Mouse (Mus musculus): Measurements from ENCODE around the gene Kdm3a. TPM values are rescaled to one million over a fixed set of nuclear protein-coding genes. Genes with fewer than 3 reads are reported as not detected.
A peak's percentile ranks its signal among the peaks of the same experiment; 100 is the strongest.

The Kdm3a gene
- 76.8 and 87.7 TPM in 2 replicates for polyA plus RNA-seq (2016; fragmentation: Nextera tagmentation; extraction: Ambion mirVana)

- DNase-seq (ENCODE audit: low spot score) = peak; percentile 99
- Histone ChIP-seq H3K27ac (replicated peaks) (peak within 1 kb of the TSS; percentile 98), H3K4me1 (peaks cover 34% of the 10 kb centered on the region), H3K36me3 (peaks cover 33% of the 10 kb centered on the region), H3K4me3 (peak within 1 kb of the TSS; percentile 89), H3K27me3 (ENCODE audit: low read depth, poor library complexity, severe bottlenecking) (peaks cover 17% of the 10 kb centered on the region), H3K9me3 (replicated peaks) (peaks cover 3% of the 10 kb centered on the region; the same call in 1 of the 2 replicates)
- WGBS = under 1% methylated on average over 63 of the region's 63 CpGs
These were observed at the start of gene Kdm3a for GRCm38 (mm10) chr6:71632829-71633662. Gene Kdm3a, minus strand, starts transcription at chr6:71632990.

GRCm38 (mm10) chr6:71678891-71679290 lies 46.1 kb upstream of the Kdm3a start:
- Histone ChIP-seq H3K27ac (replicated peaks) (no peak overlapping the region), H3K27me3 (ENCODE audit: low read depth, poor library complexity, severe bottlenecking) (no peaks in the 10 kb centered on the region), H3K36me3 (no peaks in the 10 kb centered on the region), H3K9me3 (replicated peaks) (no peaks in the 10 kb centered on the region), H3K4me3 (no peak overlapping the region), H3K4me1 (no peaks in the 10 kb centered on the region)
- 68% methylated on average over 7 of the region's 7 CpGs for WGBS
- no peak for DNase-seq (ENCODE audit: low spot score)

GRCm38 (mm10) chr6:71673166-71673565 lies 40.4 kb upstream of the Kdm3a start:
- H3K4me3 ChIP-seq = no peak overlapping the region
- H3K36me3 ChIP-seq = no peaks in the 10 kb centered on the region
- WGBS = 73% methylated on average over 2 of the region's 2 CpGs
- H3K9me3 ChIP-seq (replicated peaks) = no peaks in the 10 kb centered on the region
- H3K27ac ChIP-seq (replicated peaks) = no peak overlapping the region
- no peak for DNase-seq (ENCODE audit: low spot score)
- H3K4me1 ChIP-seq = no peaks in the 10 kb centered on the region
- H3K27me3 ChIP-seq (ENCODE audit: low read depth, poor library complexity, severe bottlenecking) = no peaks in the 10 kb centered on the region

GRCm38 (mm10) chr6:71664511-71664910 lies 31.7 kb upstream of the Kdm3a start:
- H3K9me3 ChIP-seq (replicated peaks) = no peaks in the 10 kb centered on the region
- H3K4me1 ChIP-seq = no peaks in the 10 kb centered on the region
- no peak for DNase-seq (ENCODE audit: low spot score)
- H3K27me3 ChIP-seq (ENCODE audit: low read depth, poor library complexity, severe bottlenecking) = no peaks in the 10 kb centered on the region
- 59% methylated on average over 1 of the region's 1 CpGs for WGBS
- H3K36me3 ChIP-seq = no peaks in the 10 kb centered on the region
- H3K27ac ChIP-seq (replicated peaks) = no peak overlapping the region
- H3K4me3 ChIP-seq = no peak overlapping the region

GRCm38 (mm10) chr6:71658290-71658689 lies 25.5 kb upstream of the Kdm3a start:
- no peak overlapping the region for H3K27ac ChIP-seq (replicated peaks)
- no peak overlapping the region for H3K4me3 ChIP-seq
- H3K4me1 ChIP-seq = no peaks in the 10 kb centered on the region
- 92% methylated on average over 2 of the region's 2 CpGs for WGBS
- no peak for DNase-seq (ENCODE audit: low spot score)
- H3K9me3 ChIP-seq (replicated peaks) = no peaks in the 10 kb centered on the region
- H3K36me3 ChIP-seq = no peaks in the 10 kb centered on the region
- H3K27me3 ChIP-seq (ENCODE audit: low read depth, poor library complexity, severe bottlenecking) = no peaks in the 10 kb centered on the region

- Histone ChIP-seq H3K36me3 (no peaks in the 10 kb centered on the region), H3K4me3 (no peak overlapping the region), H3K27ac (replicated peaks) (no peak overlapping the region), H3K27me3 (ENCODE audit: low read depth, poor library complexity, severe bottlenecking) (no peaks in the 10 kb centered on the region), H3K9me3 (replicated peaks) (no peaks in the 10 kb centered on the region), H3K4me1 (no peaks in the 10 kb centered on the region)
- 86% methylated on average over 3 of the region's 3 CpGs for WGBS
- no peak for DNase-seq (ENCODE audit: low spot score)
These were observed 23.0 kb upstream of the Kdm3a start for GRCm38 (mm10) chr6:71655835-71656234.

- no peak overlapping the region for H3K4me3 ChIP-seq
- WGBS = 90% methylated on average over 2 of the region's 2 CpGs
- no peak for DNase-seq (ENCODE audit: low spot score)
- H3K9me3 ChIP-seq (replicated peaks) = no peaks in the 10 kb centered on the region
- H3K27me3 ChIP-seq (ENCODE audit: low read depth, poor library complexity, severe bottlenecking) = no peaks in the 10 kb centered on the region
- no peaks in the 10 kb centered on the region for H3K4me1 ChIP-seq
- H3K36me3 ChIP-seq = no peaks in the 10 kb centered on the region
- no peak overlapping the region for H3K27ac ChIP-seq (replicated peaks)
These were observed 19.1 kb upstream of the Kdm3a start for GRCm38 (mm10) chr6:71651868-71652267.

- H3K4me1 ChIP-seq = peaks cover 34% of the 10 kb centered on the region
- no peak for DNase-seq (ENCODE audit: low spot score)
- WGBS = under 1% methylated on average over 40 of the region's 41 CpGs
- peaks cover 11% of the 10 kb centered on the region for H3K27me3 ChIP-seq (ENCODE audit: low read depth, poor library complexity, severe bottlenecking)
- peak overlapping the region; percentile 98 for H3K27ac ChIP-seq (replicated peaks)
- H3K9me3 ChIP-seq (replicated peaks) = peaks cover 3% of the 10 kb centered on the region; the same call in 1 of the 2 replicates
- peak overlapping the region; percentile 89 for H3K4me3 ChIP-seq
- peaks cover 39% of the 10 kb centered on the region for H3K36me3 ChIP-seq
These were observed 333 bp downstream of the Kdm3a start for GRCm38 (mm10) chr6:71632486-71632828.

GRCm38 (mm10) chr6:71631706-71632461 lies 906 bp downstream of the Kdm3a start:
- Histone ChIP-seq H3K4me1 (peaks cover 34% of the 10 kb centered on the region), H3K36me3 (peaks cover 44% of the 10 kb centered on the region), H3K27me3 (ENCODE audit: low read depth, poor library complexity, severe bottlenecking) (peaks cover 5% of the 10 kb centered on the region), H3K27ac (replicated peaks) (peak overlapping the region; percentile 98), H3K9me3 (replicated peaks) (peaks cover 3% of the 10 kb centered on the region; the same call in 1 of the 2 replicates), H3K4me3 (peak overlapping the region; percentile 89)
- DNase-seq (ENCODE audit: low spot score) = peak; percentile 46
- WGBS = 3% methylated on average over 42 of the region's 42 CpGs

- peaks cover 3% of the 10 kb centered on the region; the same call in 1 of the 2 replicates for H3K9me3 ChIP-seq (replicated peaks)
- peak overlapping the region; percentile 98; the same call in 1 of the 2 replicates for H3K27ac ChIP-seq (replicated peaks)
- peaks cover 34% of the 10 kb centered on the region for H3K4me1 ChIP-seq
- peak overlapping the region; percentile 89 for H3K4me3 ChIP-seq
- 26% methylated on average over 2 of the region's 2 CpGs for WGBS
- H3K27me3 ChIP-seq (ENCODE audit: low read depth, poor library complexity, severe bottlenecking) = no peaks in the 10 kb centered on the region
- no peak for DNase-seq (ENCODE audit: low spot score)
- peaks cover 51% of the 10 kb centered on the region for H3K36me3 ChIP-seq
These were observed 1.6 kb downstream of the Kdm3a start for GRCm38 (mm10) chr6:71631196-71631595.

- no peak for DNase-seq (ENCODE audit: low spot score)
- Histone ChIP-seq H3K4me1 (peaks cover 34% of the 10 kb centered on the region), H3K27me3 (ENCODE audit: low read depth, poor library complexity, severe bottlenecking) (no peaks in the 10 kb centered on the region), H3K27ac (replicated peaks) (no peak overlapping the region), H3K4me3 (no peak overlapping the region), H3K9me3 (replicated peaks) (no peaks in the 10 kb centered on the region), H3K36me3 (peaks cover 90% of the 10 kb centered on the region)
These were observed 5.5 kb downstream of the Kdm3a start for GRCm38 (mm10) chr6:71627325-71627724.

- no peak overlapping the region for H3K4me3 ChIP-seq
- H3K9me3 ChIP-seq (replicated peaks) = no peaks in the 10 kb centered on the region
- WGBS = 95% methylated on average over 2 of the region's 2 CpGs
- H3K4me1 ChIP-seq = peaks cover 26% of the 10 kb centered on the region
- H3K36me3 ChIP-seq = peaks cover 100% of the 10 kb centered on the region
- H3K27me3 ChIP-seq (ENCODE audit: low read depth, poor library complexity, severe bottlenecking) = no peaks in the 10 kb centered on the region
- no peak for DNase-seq (ENCODE audit: low spot score)
- H3K27ac ChIP-seq (replicated peaks) = no peak overlapping the region
These were observed 6.8 kb downstream of the Kdm3a start for GRCm38 (mm10) chr6:71625984-71626383.

GRCm38 (mm10) chr6:71624723-71625122 lies 8.1 kb downstream of the Kdm3a start:
- peaks cover 100% of the 10 kb centered on the region for H3K36me3 ChIP-seq

More at GRCm38 (mm10) chr6:71624723-71625122, 8.1 kb downstream of the Kdm3a start:
- DNase-seq (ENCODE audit: low spot score) = no peak
- Histone ChIP-seq H3K4me1 (peaks cover 14% of the 10 kb centered on the region), H3K27me3 (ENCODE audit: low read depth, poor library complexity, severe bottlenecking) (no peaks in the 10 kb centered on the region), H3K27ac (replicated peaks) (no peak overlapping the region), H3K4me3 (no peak overlapping the region), H3K9me3 (replicated peaks) (no peaks in the 10 kb centered on the region)
